Mouse (Mus musculus) 416B (cell line): ENCODE measurements around the gene Rrp9.
A peak's percentile ranks its signal among the peaks of the same experiment; 100 is the strongest.

Source experiments
- DNase-seq: peaks from one replicate; pipeline ENCODE4 v3.0.0; 2011; ENCODE audit warnings: low read depth

Gene Rrp9

DNA sequence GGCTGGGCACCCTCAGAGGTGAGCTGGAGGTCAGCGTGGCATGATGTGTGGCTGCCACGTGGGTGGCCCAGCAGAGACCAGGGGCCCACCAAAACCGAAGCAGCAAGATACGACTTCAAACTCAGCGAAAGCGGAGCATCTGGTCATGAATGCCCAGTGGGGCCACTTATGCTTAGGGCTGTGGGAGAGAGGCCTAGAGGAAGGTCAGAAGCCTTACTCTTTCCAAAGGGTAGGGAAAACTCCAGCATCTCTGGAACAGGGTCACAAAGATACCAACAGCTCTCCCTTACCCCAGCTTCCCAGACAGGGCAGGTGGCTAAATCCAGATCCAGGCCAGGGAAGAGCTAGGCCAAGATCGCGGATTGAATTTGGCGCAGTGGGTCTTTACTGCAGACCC is 18.6 kb upstream of the Rrp9 start:
- no peak for DNase-seq

DNA sequence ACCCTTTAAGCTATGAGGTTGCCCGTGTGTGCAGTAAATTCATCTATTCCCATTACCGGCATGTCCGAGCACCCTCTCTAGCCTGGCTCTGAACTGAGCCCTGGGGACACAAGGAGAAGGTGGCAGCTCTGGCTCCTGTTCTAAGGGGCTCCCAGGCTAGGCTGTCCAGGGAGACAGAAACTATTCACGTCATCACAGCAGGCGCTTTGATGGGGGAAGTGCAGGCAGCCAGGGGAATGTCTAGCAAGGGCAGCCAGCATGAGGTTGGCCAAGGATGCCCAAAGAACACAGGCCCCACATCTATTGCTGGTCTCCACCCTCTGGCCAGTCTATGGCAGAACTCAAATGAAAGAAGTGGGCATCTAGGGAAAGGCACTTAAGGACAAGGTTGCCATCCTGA is 17.8 kb upstream of the Rrp9 start:
- no peak for DNase-seq

DNA sequence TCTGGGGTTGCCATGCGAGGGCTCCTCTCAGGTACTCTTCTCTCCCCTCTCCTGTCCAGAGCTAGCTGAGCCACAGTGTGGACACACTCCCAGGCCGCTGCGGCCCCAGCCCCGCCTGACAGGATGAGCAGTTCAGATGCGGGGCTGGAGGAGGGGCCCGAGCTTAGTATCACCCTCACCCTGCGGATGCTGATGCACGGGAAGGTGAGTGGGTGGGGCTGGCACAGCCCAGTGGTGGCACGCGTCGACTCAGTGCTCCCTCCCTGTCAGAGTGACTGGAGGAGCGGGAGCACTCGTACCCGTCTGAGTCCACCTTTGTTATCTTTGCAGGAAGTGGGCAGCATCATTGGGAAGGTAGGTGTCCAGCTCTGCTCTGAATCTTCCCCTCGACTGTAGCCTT is 15.8 kb upstream of the Rrp9 start:
- no peak for DNase-seq

DNA sequence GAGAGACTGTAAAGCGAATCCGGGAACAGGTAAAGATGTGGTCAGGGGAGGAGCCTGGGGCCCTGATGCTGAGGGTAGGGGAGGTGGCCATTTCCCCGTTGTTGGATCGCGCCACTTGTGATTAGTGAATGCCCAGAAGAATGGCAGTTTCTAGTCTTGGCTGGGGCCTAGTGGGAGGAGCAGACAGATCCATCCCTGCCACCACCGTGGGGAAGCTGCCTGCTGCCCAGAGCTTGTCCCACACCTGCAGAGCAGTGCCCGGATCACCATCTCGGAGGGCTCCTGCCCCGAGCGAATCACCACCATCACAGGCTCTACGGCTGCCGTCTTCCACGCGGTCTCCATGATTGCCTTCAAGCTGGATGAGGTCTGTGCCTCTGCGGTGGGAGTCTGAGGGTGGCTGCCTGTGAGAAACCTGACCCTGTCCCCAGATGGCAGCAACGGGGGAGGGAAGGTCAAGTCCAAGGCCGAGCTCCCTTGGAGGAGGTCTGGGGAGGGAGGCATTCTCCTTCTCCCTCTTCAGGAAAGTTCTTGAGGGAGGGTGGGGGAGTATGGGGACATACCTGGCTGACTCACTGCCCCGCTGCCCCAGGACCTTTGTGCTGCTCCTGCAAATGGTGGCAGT is 15.2 kb upstream of the Rrp9 start:
- DNase-seq = no peak

DNA sequence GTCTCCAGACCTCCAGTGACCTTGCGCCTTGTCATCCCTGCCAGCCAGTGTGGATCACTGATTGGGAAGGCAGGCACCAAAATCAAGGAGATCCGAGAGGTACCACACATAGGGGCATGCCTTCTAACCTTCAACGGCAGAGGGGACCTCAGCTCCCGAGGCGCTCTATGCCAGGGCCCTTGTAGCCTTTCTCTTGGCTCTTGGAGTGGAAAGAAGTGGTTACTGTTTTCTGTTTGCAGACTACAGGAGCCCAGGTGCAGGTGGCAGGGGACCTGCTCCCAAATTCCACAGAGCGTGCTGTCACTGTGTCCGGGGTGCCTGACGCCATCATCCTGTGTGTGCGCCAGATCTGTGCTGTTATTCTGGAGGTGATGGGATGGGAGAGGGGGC is 14.7 kb upstream of the Rrp9 start:
- DNase-seq = no peak

DNA sequence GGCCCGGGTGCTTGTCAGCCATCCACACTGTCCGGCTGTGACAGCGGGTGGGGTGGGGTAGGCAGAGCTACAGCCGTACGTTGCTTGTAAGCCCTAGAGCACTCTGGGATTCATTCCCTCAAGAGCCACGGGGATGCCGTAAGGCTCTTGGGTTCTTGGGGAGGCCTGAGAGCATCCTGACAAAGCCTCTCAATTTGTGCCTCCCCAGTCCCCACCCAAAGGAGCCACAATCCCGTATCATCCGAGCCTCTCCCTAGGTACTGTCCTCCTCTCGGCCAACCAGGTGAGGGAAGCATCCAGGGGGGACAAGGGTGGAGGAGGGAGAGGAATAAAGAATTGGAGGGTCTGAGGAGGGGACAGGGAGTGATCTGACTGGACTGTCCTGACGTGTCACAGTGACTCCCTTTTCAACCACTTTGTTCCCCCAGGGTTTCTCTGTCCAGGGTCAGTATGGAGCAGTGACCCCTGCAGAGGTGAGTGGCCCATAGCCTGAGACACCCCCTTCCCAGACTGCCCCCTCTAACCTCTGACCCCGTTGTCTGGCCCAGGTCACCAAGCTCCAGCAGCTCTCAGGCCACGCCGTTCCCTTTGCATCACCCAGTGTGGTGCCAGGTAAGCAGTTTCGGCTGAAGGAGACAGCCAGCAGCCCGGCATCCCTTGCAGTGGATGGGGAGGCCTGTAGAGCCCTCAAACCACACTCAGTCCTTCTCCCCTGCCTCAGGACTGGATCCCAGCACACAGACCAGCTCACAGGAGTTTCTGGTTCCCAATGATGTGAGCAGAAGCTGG is 13.9 kb upstream of the Rrp9 start:
- no peak for DNase-seq

DNA sequence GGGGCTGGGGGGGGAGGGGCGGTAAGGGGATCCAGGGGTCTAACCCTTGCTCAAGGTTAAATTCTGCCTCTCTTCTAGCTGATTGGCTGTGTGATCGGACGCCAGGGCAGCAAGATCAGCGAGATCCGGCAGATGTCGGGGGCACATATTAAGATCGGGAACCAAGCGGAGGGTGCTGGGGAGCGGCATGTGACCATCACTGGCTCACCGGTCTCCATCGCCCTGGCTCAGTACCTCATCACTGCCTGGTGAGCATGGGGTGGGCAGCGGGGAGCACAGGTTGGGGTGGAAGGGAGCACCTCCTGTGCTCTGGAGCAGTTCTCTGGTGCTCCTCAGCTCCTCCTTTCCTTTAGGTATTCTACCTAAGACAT is 13.3 kb upstream of the Rrp9 start:
- no peak for DNase-seq

DNA sequence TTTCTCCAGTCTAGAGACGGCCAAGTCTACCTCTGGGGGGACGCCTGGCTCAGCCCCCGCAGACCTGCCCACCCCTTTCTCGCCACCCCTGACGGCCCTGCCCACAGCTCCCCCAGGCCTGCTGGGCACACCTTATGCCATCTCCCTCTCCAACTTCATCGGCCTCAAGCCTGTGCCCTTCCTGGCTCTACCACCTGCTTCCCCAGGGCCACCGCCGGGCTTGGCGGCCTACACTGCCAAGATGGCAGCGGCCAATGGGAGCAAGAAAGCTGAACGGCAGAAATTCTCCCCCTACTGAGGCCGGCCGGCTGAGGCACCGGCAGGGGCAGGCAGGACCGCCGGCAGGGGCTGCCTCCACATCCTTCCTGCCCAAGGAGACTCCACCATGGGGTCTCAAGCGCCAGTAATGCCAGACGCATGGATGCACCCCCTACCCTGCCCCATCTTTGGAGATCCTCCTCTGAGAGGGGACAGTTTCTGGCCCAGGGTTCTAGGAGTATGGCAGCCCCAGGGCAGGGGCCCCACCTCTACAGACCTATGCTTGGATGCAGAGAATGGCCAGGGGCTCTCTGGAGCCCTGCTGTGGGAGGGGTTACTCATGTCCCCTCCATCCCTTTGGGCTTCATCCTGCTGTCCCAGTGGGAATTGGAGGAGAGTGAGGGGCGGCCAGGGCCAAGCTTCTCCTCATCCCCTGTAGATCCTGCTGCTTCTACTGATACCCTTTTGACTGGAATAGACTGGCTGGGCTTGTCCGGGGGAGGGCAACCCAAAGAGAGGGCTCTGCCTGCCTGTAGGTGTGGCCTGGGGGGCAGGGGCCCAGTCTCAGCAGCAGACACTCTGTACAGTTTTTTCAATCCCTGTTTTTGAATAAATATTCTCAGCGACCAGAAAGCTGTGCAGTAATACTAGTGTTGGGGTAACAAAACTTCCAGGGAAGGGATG is 12.4 kb upstream of the Rrp9 start:
- no peak for DNase-seq

DNA sequence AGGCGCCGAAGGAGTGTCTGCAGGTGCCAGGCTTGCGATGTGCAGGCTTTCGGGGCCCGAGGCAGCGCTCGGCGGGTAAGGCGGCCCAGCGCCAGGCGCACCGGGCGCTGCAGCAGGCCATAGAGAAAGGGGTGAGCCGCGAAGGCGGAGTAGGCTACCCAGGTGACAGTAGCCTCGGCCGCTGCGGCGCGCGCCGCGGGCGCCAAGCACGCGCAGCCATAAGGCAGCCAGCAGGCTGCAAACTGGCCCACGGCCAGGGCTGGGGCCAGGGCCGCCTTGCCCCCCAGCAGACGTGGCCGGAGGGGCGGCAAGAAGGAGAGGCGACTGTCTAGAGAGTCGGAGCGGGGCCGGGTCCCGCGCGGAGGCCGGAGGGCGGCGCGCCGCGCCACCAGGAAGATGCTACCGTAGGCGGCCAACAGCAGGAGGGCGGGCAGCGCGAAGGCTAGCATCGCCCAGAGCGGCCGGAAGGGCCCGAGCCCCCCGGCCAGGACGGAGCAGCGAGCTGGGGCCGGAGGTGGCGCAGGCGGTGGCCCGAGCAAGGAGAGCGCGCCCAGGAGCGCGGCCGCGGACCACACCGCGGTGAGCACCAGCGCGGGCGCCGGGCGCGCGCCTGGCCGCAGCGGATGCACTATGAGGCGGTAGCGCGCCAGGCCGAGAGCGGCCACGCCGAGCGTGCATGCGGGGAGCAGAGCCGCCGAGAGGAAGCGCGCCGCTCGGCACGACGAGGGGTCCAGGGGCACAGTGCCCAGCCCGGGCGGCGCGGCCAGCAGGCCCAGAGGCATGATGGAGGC is 10.8 kb upstream of the Rrp9 start:
- no peak for DNase-seq

DNA sequence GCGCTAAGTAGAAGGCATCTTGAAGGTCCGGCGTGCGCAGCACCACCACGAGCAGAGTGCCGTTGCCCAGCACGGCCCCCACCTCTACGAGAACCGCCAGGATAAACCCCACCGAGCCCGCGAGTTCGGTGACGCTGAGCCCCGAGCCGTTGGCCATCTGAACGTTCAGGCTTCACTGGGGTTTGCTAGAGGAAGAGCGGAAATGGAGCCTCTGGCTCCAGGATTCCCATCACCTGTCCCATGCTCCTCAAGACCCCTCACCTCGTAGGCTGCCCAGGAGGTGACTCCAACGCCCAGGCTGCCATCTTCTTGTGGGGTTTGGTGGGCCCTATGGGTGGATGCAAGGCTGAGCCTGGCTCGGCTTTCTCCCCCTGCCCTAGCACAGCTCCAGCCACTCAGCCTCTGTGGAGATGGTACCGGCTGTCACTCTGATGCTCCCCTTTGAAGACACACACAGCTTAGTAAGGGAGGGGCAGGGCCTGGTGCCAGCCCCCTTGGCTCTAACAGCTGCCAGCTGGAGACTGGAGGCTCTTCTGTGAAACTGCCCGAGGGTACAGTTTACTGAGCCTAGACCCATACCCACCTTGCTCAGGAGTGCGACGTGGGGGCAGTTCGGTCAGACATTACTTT is 10.1 kb upstream of the Rrp9 start, which contains the start of gene Gpr62:
Gpr62 (minus strand) TSS at position 368 of the 630 bp plus-strand sequence.
- DNase-seq = no peak

DNA sequence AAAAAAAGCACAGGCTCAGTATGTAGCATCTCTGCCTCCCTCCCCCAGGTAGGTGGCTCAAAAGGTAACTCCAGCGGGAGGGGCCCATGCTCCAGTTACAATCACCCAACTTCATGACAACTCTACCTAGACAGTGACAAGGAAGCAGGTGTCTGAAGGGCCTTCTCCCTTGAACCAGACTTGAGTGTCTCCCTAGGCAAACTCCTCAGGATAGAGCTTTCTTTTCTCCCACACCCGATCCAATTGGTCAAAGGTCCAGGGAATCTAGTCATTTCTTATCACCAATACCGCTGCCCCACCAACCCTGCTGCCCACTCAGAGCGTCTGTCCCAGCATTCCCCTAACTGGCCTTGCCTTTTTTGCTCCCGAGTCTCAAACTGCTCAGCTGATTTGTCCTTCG is 9.0 kb upstream of the Rrp9 start:
- DNase-seq = no peak

DNA sequence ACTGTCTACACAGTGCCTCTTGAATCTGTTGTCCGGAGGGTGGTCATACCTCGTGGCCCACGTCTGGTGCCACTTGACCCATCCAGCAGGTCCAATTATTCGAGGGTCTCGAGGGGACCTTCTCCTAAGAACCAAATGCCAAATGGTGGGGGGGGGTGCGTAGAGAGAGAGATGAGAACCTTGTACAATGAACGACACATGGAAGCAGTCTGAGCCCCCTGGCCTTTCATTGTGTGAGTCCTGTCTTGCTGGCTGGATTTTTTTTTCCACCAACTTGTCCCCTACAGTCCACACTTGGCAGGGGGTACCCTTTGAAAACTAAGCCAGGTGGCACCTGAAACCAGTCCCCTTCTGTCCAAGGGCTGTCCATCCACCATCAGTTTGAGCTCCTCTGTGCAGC is 8.0 kb upstream of the Rrp9 start:
- no peak for DNase-seq

DNA sequence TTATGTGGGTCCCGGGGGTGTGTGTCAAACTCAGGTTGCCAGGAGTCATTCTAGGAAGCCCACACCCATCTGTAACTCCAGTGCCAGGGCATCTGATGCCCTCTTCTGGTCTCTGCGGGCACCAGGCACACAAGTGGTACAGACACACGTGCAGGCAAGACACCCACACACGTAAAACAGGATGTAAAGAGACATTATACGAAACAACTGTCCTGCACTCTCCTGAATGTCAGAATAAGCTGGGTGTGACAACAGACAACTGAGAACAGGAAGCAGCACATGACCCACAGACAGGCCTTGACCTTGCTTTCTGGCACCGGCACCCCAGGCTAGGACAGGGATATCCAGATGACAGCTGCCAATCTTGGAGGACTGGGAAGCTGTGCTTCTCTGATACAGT is 6.4 kb upstream of the Rrp9 start:
- peak; percentile 74 for DNase-seq

DNA sequence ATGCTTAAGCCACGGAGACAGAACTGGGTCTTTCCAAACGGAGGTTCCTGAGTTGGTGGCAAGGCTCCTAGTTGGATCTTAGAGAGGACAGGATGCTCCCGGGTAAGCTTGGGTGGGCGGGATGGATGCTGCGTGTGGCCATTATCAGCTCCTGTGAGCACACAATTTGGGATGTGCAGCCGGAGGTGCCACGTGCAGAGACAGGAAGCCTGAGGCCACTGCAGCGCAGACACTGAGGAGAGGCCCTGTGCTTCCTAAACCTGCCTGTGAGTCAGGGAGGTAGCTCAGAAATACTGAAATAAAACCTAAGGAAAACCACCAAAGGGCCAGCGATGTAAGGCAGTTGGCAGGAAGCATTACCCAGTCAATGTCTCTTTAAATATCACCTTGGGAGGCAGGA is 6.0 kb upstream of the Rrp9 start:
- DNase-seq = peak; percentile 64

DNA sequence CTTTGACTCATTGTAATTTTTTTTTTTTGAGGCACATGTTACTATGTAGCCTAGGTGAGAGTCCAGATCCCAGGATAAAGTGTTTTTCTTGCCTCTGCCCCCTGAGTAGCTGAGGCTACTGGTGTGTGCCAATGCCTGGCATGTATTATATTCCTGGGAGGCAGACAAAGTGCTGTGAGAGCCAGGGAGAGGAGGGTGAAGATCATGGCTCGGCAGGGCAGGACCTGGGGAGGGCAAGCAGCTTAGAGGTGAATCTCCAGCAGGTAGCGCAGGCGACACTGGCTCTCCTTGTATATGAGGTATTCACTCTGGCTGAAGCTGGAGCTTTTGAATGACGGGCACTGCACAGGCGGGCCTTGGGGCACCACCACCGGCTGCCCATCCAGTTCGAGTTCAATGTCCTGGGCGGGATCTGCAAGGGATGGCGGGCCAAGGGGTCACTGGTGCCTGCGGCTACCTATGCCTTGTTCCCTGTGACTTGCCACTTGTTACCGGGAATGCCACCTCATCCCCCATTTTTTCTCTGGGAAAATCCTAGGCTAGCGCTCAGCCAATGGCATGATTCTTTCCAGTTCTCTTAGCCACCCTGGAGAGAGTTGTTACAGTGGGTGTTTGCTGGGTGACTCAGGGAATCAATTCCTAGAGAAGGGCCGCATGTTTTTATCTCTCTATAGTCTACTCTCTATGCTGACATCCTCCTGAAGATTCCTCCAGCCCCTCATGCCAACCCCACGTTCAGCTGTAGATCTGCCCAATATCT is 4.6 kb upstream of the Rrp9 start:
- DNase-seq = no peak

DNA sequence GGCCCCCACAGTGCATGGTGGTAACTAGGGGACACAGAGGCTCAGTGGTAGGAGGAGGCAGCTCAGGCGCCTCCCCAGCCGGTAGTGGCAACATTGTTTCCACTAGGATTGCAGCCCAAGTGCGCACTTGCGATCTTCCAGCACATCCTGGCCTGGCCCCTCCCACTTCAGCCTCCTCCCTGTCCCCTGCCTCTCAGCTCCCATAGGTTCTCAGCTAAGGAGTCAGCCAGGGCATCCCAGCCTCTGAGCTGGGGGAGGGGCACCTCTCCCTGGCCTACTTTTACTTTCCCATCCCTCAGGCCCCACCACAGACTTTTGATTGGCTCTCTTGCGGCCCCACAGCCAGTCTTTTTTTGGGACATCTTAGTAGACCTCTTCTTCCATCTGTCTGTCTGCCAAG is 3.9 kb upstream of the Rrp9 start:
- no peak for DNase-seq

DNA sequence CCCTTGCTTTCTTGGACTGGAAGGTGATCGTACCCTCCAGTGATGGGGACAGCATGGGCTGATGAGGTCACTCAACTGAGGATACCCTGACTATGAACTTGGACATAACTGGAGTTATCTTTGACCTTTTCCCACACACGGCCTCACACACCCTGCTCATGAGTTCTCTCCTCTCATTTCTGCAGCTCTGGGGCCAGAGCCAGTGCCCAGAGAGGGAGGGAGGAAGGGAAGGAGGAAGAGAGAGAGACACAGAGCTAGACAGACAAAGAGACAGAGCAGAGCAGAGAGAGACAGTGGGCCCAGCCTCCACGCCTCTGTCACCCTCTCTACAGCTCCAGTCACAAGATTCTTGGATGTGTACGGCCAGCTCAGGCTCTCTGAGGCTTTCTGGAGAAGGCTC is 3.4 kb upstream of the Rrp9 start:
- DNase-seq = no peak

DNA sequence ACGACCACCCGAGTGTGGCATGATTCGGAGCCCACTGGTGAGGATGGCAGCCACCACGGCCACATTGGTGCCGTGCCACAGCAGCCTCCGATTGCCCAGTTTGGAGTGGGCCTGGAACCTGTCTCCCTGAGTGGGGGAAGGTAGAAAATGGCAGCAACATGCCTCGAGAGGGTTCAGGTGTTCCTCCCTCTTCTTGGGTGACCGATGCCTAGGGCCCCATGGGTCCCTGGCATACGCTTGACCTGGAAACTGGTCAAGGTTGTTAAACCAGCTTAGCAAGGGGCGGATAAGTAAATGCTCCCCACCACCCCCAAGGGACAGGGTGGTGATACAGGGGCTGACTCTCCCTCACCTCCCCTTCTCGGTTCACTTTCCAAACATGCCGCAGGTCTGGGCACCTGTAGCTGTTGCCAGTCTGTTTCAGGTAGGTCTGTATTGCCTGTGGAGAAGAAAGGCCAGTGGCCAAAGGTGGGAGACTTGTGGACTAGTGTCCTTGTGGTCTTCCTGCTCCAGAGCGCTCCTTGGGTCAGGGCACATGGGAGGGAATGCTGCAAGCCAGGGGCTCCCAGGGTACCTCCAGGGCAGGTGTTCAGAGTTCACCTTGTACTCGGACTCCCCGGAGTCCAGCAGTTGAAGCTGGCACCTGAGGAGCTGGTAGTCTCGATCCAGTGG is 2.5 kb upstream of the Rrp9 start:
- no peak for DNase-seq

DNA sequence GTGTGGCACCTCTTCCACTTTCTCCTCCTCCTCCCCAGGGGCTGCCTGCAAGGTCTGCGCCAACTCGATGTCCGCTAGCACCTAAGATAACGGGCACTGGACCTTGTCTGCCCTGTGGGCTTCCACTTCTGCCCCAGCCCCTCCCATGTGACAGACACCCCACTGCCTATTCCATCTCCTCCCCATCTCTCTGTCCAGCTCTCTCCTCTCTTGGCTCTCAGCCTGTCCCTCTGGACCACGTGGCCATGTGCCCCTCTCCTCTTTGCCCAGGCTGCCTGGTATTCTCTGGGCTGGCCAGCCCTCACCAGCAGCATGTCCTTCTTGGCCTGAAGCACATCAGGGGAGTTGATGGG is 2.0 kb upstream of the Rrp9 start:
- no peak for DNase-seq

DNA sequence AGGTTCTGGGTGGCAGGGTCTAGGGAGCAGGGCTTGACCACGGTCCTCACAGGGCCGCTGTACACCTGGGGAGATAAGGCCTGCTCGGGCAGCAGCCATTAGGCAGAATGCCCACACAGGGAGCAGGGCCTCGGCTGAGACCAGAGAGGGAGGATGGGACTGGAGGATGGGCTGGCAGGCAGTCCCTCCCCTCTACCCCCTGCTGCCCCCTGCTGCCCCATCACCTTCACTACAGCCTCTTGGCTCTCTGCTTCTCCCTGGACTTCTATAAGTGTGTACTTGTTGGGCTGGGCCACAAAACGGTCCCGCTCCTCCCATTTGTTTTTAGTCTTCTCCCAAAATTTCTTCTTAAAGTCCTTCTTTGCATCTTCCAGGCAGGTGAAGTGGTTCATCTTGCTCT is 1.3 kb upstream of the Rrp9 start:
- peak; percentile 91 for DNase-seq
